Mouse (Mus musculus): ENCODE data around the gene Ttc13.

Ttc13 gene

DNA sequence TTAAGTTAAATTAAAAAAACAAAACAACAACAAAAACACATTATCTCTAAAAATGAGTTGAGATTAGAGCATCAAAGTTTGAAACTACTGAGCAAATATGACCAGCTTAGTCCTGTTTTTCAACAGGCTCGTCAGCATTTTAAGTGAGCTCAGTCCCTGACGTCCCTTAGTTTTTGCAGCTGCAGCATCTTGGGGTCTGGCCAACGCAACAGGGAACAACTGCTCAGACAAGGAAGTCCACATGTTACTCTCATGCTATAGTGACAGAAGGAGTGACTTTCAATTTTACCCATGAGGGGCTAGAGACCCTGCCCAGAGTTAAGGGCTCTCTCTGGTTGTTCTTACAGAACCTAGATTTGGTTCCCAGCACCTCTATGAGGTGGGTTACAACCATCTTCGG is 17.4 kb downstream of the Ttc13 start:
- DNase-seq (ENCODE audit: low spot score in 2 of 2), result no peak

DNA sequence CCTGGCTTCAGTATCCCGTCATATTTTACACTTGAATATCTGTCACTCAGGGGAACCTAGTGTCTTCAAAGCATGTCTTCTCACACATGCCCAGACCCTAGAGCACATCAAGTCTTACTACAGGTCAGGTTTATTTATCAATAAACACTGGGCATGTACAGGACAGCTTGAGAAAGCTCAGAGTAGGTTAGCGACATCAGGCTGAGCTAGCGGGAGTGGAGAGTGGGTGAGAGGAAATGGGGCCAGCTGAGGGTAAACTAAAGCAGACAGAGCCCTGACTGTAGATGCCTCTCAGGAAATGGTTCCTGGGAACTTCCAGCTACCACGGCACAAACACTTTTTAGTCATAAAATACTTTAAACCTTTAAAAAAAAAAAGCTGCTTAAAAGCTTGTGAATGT is 18.3 kb downstream of the Ttc13 start:
- peak; percentile 46 to 65 for DNase-seq (ENCODE audit: low spot score in 2 of 2)

DNA sequence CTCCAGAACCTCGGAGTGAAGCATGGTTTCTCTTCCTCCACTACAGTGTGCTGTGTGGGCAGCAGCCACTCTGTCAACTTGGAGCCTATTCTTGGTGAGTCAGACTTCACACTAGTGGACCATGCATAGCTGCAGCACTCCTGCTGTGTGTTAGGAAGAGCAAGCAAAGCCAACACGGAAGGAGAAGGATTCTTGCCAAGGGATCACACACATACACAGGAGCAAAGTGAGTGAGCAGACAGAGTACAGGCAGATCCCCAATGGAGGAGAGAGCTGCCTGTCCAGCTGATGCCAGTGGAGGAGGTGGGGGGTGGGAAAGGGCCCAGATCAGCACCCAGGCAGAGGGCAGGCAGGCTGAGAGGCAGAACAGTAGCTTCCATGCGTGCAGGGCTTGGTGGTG is 19.6 kb downstream of the Ttc13 start:
- no peak for DNase-seq (ENCODE audit: low spot score in 2 of 2)

DNA sequence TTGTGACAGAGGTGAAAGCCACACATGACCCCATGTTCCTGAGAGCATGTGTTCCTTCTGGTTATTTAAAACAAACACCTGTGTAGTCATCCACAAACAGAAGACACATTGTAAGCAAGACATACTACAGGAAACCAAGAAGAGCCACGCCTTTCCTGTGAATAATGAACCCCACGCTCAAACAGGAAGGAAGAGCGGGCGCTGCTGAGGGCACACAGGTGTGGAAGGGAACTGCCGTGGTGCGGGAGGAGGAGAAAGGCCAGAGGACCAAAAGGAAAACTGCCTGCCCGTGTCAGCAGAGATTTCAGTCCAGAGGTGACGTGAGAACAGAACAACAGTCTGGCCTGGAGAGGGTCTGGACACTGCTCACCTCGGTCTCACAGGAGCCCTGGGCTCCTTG is 20.8 kb downstream of the Ttc13 start:
- DNase-seq (ENCODE audit: low spot score in 2 of 2), result peak; percentile 77 to 79

DNA sequence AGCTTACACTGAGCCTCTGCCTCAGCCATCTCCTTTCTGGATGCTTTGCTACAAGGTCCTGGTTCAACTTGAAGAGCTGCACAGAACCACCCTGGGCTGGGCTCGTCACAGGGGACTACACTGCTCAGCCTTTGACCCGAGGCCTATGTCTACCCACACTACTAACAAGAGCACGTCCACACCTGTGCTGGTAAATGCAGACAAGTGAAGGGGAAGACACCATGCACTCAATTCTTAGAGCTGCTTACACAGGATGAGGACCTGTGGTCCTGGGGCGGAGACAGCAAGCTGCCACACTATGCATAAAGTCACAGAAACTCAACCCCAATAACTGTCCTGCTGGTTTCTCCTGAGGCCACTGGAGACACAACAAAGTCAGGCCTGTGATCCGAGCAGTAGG is 21.5 kb downstream of the Ttc13 start:
- DNase-seq (ENCODE audit: low spot score in 2 of 2), result peak in 1 of 2 experiments; percentile 26

DNA sequence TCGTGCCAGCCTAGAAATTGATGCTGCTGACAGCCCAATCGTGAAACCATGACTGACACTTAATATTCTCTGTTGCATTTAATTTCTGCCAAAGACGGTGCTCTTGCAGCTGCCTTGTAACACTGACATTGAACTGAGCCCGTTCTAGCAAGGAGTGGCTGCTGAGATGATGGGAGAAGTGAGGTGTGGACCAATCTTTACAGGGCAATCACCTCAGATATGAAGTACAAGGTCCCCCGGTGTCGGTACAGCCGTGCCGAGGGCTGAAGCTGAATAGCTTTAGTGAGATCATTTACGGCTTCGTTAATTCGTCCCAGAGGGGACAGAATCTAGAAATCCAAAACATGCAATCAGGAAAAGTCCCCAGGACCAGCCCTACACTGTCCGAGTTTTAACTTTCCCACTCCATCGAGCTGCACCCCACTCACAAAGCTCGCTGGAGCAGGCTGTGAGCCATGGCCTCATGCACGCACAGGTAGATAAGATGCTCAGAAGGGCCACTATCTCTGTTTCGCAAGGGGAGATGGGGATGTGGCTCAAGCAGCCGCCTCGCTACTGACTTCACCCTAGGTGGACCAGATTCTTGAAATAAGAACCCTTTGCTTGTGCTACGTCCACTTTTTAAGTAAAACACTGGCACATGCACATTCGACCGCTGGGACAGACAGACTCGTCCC is 26.2 kb downstream of the Ttc13 start:
- no peak for DNase-seq (ENCODE audit: low spot score in 2 of 2)

DNA sequence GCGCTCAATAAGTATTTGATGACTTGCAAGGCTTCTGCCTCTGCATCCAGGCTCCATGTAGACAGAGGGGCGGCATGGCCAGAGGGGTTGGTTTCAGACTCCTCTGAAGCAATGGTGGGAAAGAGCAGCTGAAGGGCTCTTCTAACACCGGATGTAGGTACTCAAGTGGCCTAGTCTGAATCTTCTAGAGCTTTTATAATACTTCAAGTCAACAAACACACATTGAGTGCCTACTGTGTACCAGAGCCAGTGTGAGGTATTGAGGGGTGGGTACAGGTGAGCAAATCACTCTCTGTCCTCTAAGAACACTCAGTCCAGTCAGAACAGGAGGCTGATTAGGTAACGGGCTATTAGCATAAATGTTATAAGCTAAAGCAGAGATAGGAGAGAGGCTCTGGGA is 30.1 kb downstream of the Ttc13 start:
- no peak for DNase-seq (ENCODE audit: low spot score in 2 of 2)

DNA sequence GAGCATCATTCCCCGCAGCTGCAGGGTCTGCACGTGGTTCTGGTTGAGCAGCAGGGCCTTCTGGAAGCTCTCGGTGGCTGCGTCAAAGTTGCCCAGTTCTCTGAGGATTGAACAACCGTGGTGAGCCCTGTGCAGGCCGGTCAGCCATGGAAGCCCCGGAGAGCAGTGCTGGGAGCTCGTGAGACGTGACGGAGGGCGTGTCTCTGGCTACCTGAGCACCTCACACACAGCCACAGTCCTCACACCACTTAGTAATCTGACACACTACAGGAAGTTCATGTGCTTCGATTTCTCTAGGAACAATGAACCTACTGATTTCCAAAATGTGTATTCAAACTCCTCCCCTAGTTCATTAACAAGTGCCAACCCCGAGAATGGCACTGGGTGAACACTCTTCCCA is 32.9 kb downstream of the Ttc13 start:
- no peak for DNase-seq (ENCODE audit: low spot score in 2 of 2)

DNA sequence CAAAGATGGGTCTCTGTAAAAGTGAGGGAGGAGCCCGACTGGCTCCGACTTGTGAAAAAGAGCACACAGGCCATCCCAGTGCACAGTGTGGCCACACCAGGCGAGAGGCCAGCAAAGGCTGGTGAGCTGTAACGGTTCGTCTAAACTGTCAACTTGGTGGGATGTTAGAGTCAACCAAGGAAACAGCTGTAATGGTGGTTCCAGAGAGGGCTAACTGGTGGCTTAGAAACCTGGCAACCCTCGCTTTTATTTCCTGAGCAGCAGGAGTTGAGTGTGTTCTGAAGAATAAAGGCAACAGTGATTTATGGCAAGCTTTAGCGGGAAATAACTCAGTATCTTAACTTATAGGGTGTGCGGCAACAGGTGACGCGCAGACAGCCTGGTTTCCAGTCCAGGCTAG is 39.6 kb downstream of the Ttc13 start:
- DNase-seq (ENCODE audit: low spot score in 2 of 2), result no peak

DNA sequence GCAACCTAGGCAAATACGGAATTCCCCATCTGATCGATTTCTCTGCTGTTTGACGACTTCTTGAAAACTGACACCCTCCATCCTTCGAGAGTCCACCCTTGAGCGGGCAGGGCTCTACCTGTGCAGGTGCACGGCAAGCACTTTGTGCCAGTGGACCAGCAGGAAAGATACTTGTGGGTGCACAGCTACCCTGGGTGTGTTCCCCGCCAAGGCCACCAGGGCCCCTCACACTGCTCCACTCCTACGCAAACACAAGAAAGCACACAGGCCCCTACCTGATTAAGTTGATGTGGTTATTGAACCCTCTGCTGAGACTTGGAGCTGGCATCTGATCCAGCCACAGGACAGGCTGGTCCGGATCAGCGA is 40.0 kb downstream of the Ttc13 start:
- DNase-seq (ENCODE audit: low spot score in 2 of 2), result no peak

DNA sequence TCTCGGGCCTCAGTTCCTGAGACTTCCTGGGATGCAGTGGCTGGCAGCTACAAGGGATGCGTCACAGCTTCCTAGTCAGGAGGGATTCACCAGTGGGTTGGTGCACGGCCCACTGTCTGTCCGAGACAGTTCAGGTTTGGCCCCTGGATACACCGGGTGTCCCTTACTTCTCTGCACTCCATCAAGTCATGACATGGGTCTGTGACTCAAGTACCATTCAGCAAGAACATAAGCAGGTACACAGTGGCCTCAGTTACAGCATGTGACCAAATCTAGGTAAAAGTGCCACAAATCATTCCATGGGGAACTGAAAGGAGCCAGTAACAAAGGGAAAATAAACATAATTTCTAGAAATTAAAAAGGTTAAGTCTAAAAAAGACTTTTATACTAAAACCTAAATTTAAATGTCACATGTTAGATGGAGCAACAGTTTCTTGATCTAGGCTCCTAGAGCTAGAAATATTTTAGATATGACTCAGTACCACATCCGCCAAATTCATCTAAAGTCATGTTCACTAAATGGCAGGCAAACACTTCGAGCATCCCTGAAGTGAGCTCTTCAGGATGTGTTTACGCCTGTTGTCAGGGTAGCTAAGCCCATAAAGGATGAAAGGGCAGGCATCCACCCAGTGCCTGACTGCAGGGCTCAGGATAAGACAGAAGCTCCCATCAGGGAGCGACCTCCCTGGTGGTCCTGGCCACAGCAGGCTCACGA is 40.5 kb downstream of the Ttc13 start:
- DNase-seq (ENCODE audit: low spot score in 2 of 2), result no peak

DNA sequence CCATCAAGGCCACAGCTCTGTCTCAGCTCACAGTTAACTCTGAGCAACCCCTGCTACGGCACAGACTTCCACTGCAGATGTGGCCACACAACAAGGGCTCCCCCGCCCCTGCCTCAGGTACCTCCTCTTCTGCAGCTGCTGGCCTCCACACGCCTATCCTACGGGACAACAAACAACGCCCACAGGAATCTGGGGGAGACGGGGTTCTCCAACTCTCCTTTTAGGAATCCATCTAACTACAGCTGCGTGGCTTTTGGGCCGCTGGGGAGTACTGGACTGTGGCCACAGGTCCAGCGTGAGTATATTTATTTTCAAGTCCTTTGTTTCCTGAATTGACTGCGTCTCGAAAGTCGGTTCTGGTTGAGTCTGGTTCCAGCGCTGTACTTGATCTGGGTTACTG is 43.5 kb downstream of the Ttc13 start:
- DNase-seq (ENCODE audit: low spot score in 2 of 2), result no peak

DNA sequence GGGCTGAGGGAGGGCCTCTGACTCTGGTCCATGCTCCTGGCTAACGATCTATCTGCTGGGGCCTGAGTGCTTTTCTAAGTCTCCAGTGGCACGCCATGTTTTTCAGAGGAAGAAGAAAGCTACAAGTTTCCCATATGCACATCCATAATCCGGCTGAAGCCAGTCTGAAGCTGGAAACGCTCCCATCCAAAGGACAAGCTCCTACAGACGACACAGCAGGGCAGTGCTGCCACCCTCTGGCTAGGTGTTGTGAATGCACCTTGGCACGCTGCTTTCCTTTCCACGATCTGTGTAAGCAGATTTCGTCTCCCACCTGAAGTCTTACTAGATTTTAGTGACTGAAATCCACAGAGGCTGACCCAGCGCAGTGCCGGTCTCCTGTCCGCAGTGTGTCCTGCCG is 44.3 kb downstream of the Ttc13 start:
- DNase-seq (ENCODE audit: low spot score in 2 of 2), result peak in 1 of 2 experiments; percentile 53

DNA sequence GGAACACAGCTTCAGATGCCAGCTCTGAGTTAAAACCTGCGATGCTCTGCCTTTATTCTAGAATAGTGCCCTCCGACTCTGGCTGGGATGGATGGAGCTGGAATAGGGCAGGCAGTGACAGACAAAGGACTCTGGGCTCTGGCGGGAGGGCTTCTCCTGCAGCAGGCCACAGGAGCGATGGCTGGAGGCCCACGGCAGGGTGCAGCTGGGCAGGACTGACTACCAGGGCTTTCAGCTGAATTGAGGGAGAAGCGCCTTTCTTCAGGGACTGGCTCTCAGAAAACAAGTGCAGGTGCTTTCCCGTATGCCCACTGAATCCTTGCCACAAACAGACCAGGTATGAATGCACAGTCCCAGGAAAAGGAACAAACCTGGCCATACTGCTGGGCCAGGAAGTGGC is 44.7 kb downstream of the Ttc13 start:
- DNase-seq (ENCODE audit: low spot score in 2 of 2), result no peak

DNA sequence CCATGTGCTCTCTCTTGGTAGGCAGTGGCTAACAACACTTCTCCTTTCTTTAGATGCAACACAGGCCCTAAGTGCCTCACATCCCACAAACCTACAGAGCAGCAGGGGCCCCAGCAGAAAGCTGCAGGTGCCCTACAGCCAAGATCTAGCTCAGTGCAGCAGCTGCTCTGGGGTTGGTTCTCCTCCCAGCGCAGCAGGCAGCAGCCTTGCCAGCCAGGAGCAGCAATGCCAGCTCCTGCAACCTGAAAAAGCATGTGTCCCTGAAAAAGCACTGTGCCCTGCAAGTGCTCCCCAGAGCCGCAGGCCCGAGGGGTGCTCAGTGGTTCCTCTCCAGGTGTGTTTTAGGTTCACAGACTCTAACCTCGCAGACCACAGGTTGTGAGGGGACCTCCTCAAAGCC is 45.1 kb downstream of the Ttc13 start:
- DNase-seq (ENCODE audit: low spot score in 2 of 2), result no peak

DNA sequence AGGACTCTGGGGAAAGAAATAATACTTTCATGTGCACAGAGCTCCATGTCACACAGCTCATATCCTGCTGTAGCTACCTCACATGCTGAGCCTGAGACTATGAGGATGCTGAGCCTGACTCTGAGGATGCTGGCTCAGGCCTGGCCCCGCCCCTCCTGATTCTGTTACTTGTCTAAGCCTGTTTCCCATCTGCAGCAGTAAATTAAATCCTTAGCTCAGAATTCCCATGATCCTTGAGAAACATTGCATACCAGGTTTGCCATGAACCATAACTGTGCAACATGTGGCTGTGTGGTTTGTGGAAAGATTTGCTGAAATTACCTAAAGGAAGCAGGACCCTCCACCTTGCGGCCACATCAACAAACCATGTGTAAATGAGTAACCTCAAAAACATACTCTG is 49.4 kb downstream of the Ttc13 start:
- DNase-seq (ENCODE audit: low spot score in 2 of 2), result no peak

DNA sequence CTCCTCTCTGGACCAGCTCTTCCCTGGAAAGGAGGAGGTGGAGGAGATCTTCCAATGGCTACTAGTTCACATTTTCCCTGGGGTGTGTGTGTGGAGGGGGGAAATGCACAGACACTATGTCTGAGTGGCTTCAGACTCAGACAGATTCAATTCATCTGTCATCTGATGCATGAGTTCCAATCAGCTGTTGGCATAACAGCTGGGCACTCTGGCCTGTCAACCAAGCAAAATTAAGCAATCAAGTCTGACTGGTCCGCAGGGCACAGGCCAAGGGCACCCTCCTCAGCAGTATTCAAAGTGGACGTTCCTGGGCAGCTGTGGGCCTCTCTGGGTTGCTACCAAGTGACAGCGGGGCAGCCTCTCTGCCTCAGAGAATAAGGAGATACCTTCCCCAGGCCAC is 53.0 kb downstream of the Ttc13 start:
- DNase-seq (ENCODE audit: low spot score in 2 of 2), result no peak

DNA sequence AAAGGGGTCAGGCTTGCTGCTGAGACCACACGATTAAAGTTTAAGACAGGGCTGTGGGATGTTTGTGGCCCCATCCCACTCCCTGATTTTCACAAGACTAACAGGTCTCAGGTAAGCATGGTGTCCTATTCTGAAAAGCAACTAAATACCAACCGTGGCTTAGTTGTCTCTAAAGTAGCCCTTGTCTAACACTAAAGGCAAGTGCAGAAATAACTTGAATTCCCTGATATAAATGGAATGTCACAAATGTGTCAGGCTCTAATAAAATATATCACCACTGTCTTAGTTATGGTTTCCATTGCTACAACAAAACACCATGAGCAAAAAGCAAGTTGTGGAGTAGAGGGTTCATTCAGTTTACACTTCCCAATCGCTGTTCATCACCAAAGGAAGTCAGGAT is 57.4 kb downstream of the Ttc13 start:
- no peak for DNase-seq (ENCODE audit: low spot score in 2 of 2)

DNA sequence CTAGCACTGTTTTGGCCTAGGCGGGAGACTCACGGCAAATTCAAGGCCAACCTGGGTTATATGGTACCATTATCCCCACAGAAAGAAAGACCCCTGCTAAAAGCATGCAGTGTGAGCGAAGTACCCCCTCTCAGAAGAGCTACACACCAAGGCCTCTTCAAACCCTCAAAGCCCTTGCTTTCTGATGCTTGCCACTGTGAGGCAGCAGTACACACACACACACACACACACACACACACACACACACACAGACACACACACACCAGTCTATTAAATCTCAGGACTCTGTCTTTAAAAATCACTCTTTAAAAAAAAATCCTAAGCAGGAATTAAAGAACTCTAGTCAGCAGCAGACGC is 57.9 kb downstream of the Ttc13 start:
- no peak for DNase-seq (ENCODE audit: low spot score in 2 of 2)

DNA sequence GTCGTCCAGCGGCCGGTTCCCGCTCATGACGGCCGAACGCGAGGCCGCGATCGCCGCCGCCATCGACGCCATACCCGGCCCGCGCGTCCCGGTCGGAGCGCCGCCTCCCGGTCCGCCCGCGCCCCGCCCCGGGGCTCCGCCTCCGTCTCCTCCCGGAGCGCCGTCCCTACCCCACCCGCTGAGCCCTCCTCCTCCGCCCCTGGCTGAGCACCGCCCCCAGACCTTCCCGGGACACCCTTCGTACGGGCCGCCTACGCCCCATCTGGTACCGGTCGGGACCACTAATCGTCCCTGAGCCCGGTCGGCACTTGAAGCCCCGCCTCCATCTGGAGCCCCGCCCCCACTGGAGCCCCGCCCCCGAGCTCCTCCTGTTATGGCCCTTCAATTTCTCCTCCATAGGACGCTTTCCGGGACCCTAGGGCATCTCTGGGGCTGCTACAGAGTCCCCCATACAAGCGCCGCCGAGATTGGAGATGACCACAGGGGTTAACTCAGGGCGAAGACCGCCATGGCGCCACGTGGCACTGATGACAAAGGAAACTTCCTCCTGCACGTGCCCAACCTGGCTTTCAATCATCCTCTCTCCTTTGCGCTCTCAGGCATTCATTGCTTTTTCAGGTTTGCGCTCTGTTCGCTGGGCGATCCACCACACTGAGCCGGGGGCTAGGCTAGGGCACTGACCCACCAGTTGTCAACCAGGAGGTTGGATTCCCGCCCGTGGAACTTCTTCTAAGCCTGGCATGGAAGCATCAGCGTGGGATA is 58.5 kb downstream of the Ttc13 start, which contains the start of gene 2310022B05Rik:
TSS of gene 2310022B05Rik (minus strand) at position 258 of the 762 bp plus-strand sequence.
- DNase-seq (ENCODE audit: low spot score in 2 of 2), result peak; percentile 50 to 55

DNA sequence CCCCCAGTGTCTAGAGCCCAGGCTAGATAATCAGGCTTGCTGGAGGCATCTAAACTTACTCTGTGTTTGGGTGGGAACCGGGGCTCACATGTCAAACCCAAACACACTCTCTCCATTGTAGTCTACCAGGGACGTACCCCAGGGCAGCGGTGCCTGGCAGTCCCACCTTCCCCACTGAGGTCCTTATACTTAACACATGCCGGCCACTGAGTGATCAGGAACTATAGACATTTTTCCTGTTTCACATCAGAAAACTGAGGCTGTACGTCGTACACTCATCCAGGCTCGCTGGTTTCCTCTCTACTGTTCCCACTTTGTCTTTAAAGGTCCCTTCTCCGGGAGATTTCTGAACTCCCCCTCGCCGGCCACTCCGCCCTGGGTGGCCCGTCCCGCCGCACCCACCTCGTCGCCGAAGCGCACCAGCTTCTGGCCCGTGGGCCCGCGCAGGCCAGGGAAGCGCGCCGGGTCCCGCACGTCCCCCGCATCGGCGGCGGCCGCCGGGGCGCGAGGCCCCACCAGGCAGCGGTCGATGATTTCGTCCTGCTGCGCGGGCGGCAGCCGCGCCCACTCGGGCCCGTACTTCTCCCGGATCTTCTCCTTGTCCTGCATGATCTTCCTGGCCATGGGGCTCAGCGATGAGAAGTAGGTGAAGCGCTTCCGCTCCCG is 59.2 kb downstream of the Ttc13 start:
- DNase-seq (ENCODE audit: low spot score in 2 of 2), result peak in 1 of 2 experiments; percentile 7

DNA sequence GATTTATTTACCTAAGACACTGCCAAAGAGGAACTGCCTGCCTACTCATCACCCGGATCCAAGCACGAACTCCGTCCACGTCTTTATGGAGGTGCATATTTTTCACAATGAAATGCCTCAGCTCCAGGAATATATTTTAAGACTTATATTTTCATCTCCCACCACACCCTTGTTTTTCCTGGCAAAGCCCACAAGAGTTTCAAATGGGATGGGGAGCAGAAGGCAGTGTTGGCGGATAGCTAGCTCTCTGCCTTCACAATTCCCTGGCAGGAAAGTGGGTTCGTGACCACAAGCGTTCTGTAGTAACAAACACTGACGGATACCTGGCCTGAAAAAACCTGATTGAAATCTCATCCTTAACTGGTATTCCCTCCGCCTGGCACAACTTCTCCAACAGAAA is 60.0 kb downstream of the Ttc13 start:
- DNase-seq (ENCODE audit: low spot score in 2 of 2), result no peak
